Mouse (Mus musculus) hindbrain, embryonic 14.5 days (tissue): ENCODE data around the gene Vwce. TPM values are rescaled to one million over a fixed set of nuclear protein-coding genes. Genes with fewer than 3 reads are reported as not detected.
A peak's percentile ranks its signal among the peaks of the same experiment; 100 is the strongest.

Experiments used
- ATAC-seq: fragments of 200-750 bp; cut with Nextera tagmentation; 2 replicates; pipeline ENCODE4 v1.8.0; 2017; ENCODE audit warnings: moderate number of reproducible peaks, mild to moderate bottlenecking, moderate TSS enrichment, moderate library complexity; ENCODE audit not compliant: low FRiP score
- DNase-seq: peaks from one replicate; pipeline ENCODE4 v3.0.0-alpha.2; 2015; ENCODE audit warnings: low spot score
- H3K27ac ChIP-seq: fragments of 300-500 bp; sonication (generic); 2 replicates; pipeline ENCODE4 v1.5.1; 2014; ENCODE audit warnings: mild to moderate bottlenecking, moderate library complexity
- H3K27me3 ChIP-seq: fragments of 300-500 bp; sonication (generic); 2 replicates; pipeline ENCODE4 v1.6.1; 2014; ENCODE audit warnings: mild to moderate bottlenecking, low read length, mixed read lengths; ENCODE audit not compliant: control insufficient read depth, insufficient read depth
- H3K36me3 ChIP-seq: fragments of 300-500 bp; sonication (generic); replicated peaks from 2 replicates; pipeline ENCODE4 v1.6.1; 2014; ENCODE audit not compliant: control insufficient read depth, insufficient read depth
- H3K4me1 ChIP-seq: fragments of 300-500 bp; sonication (generic); replicated peaks from 2 replicates; pipeline ENCODE4 v1.6.1; 2014; ENCODE audit warnings: antibody characterized with exemption, low read length, mixed read lengths; ENCODE audit not compliant: control insufficient read depth, insufficient read depth
- H3K4me2 ChIP-seq: fragments of 300-500 bp; sonication (generic); replicated peaks from 2 replicates; pipeline ENCODE4 v1.6.1; 2014; ENCODE audit warnings: mild to moderate bottlenecking, moderate library complexity
- H3K4me3 ChIP-seq: fragments of 300-500 bp; sonication (generic); replicated peaks from 2 replicates; pipeline ENCODE4 v1.5.1; 2014; ENCODE audit warnings: mild to moderate bottlenecking, low read length
- H3K9ac ChIP-seq: fragments of 300-500 bp; sonication (generic); 2 replicates; pipeline ENCODE4 v1.6.1; 2014
- H3K9me3 ChIP-seq: fragments of 300-500 bp; sonication (generic); 2 replicates; pipeline ENCODE4 v1.6.1; 2016; ENCODE audit warnings: low read length; ENCODE audit not compliant: control insufficient read depth
- WGBS: fragments of 180-500 bp; shearing (Covaris S2); extraction: QIAGEN DNeasy Blood & Tissue Kit; methylation state at CpG from one replicate; pipeline ENCODE4 v1.1.7; 2014; 5-methylcytosine and 5-hydroxymethylcytosine counted together
- polyA plus RNA-seq: library from polyadenylated mRNA; unstranded; fragments of >200 nt; fragmentation: Nextera tagmentation; extraction: Ambion mirVana; gene quantifications from 2 replicates; pipeline ENCODE4 v1.2.1, GENCODE M21; 2014

Gene Vwce
- polyA plus RNA-seq, 1 experiment from 2014 or later, result 1.1 TPM

DNA sequence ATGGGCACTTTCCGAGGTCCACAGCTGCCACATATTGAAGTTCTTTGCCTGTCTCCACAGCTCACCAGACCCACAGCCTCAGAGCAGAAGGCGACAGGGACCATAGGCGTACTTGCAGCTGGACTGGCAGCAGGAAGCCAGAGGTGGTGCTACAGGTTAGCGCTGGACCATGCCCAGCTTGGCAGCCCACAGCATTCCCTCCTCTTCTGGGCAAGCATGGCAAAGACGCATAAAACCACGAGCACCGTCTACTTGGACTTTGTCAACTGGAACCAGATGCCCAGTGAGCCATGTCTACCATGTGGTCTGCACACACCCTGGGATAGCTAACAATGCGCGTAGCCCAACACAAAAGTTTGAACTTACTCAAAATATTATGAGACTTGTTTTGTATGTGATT, 51.1 kb downstream of the Vwce start:
- Histone ChIP-seq H3K4me1 (peaks cover 17% of the 10 kb centered on the region), H3K4me3 (no peak overlapping the region), H3K4me2 (no peak overlapping the region), H3K9me3 (no peaks in the 10 kb centered on the region), H3K27me3 (no peaks in the 10 kb centered on the region), H3K27ac (no peak overlapping the region), H3K36me3 (no peaks in the 10 kb centered on the region), H3K9ac (no peak overlapping the region)
- ATAC-seq, result no peak
- DNase-seq, result no peak
- 87% methylated on average over 9 of the region's 9 CpGs for WGBS

DNA sequence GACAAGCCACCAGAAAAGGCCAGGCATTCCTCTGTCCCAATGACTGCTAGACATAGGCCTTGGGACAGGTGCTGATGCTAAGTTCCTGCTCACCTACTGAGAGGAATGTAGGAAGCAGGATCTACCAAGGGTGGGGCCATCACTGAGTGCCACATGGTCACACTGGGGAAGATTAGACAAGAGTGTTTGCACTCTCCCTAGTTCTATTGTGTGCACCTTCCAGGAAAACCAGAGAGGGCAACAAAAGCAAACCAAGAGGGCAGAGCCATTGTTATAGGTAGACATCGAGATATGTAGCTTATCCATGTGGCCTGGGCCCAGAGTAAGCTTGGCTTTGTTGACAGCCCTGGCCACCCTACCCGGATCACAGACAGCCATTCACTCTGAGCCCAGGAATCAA, 51.7 kb downstream of the Vwce start:
- H3K4me1 ChIP-seq, result peaks cover 23% of the 10 kb centered on the region
- DNase-seq (no peak), ATAC-seq (no peak)
- no peaks in the 10 kb centered on the region for H3K36me3 ChIP-seq
- no peak overlapping the region for H3K4me3 ChIP-seq
- no peak overlapping the region for H3K27ac ChIP-seq
- H3K4me2 ChIP-seq, result no peak overlapping the region
- H3K9me3 ChIP-seq, result no peaks in the 10 kb centered on the region
- 84% methylated on average over 2 of the region's 2 CpGs for WGBS
- H3K27me3 ChIP-seq, result no peaks in the 10 kb centered on the region
- H3K9ac ChIP-seq, result no peak overlapping the region

DNA sequence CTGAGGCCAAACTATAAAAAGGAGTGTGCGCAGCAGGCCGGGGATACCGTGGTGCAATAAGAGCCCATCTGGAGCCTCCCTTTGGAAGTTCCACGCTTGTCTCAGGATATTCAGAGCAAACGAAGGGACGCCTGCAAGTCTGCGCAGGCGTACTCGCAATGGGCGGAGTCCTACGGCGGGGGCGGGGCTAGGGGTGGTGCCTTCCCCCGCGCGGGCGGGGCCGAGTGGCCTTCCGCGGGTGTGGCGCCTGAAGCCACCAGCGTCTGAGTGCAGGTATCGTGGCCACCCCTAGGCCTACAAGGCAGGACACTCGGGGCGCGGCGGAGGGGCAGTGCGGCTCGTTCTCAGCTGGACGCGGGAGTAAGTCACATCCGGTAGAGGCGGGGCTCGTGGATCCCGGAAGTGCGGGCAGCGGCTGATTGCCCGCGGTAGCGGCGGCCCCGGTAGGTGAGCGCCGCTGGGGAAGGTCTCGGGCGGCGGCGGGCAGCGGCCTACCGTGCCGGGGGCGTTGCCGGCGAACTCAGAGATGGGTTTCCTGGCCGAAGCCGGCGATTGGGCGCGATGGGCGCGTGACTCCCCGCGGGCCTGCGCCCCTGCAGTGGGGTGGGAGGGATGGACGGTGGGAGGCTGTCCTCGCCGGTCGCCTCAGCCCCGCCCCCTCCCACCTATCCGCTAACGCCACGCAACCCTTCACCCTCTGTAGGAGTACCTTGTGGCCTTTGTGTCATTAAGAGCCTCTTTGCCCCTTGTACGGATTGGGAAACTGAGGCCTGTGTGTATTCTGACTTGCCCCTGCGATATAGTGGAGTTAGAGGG, 54.7 kb downstream of the Vwce start, which contains the start of gene Vps37c:
Vps37c (plus strand) TSS at position 199 of the 816 bp plus-strand sequence.
- Histone ChIP-seq H3K9ac (peak within 1 kb of the TSS; percentile 83), H3K4me2 (peak within 1 kb of the TSS; percentile 80), H3K27ac (peak within 1 kb of the TSS; percentile 96), H3K27me3 (no peaks in the 10 kb centered on the region), H3K9me3 (no peaks in the 10 kb centered on the region), H3K4me3 (peak within 1 kb of the TSS; percentile 69), H3K36me3 (no peaks in the 10 kb centered on the region), H3K4me1 (peaks cover 27% of the 10 kb centered on the region)
- DNase-seq (peak; percentile 95), ATAC-seq (peak; percentile 90)
- under 1% methylated on average over 73 of the region's 74 CpGs for WGBS

DNA sequence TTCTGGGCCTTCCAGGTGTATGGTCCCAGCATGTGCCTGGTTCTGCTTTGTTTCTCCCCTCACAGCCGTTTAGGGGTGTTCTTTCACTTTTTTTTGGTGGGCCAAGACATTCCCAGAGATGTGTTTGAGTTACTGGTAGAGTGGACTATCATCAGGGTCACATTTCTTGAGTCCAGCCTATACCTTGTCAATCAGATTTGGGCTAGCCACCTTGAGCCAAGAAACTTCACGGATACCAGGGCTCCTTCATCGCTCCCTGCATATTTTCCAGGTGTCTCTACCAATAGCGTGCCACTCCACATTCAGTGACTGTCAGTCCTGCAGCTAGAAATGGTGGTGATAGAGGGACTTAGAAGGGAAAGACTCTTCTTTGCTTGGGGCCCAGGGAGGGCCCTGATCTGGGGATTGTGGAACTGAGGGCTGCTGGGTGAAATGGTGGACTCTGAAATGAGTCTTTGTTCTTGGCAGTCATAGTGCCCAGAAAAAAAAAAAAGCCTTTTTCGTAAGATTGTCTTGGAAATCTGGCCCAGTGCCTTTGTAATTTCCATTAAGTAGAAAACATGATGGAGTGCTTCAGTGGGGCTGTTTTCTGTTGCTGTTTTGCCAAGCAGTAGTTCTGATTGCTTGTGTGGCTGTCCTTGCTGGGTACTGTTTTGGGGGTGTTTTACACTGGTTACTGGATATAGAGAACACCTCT, 55.6 kb downstream of the Vwce start:
- no peaks in the 10 kb centered on the region for H3K9me3 ChIP-seq
- H3K36me3 ChIP-seq, result no peaks in the 10 kb centered on the region
- peak overlapping the region; percentile 80 for H3K4me2 ChIP-seq
- no peaks in the 10 kb centered on the region for H3K27me3 ChIP-seq
- ATAC-seq, result no peak
- H3K27ac ChIP-seq, result peak overlapping the region; percentile 96
- peak overlapping the region; percentile 83 for H3K9ac ChIP-seq
- 40% methylated on average over 5 of the region's 5 CpGs for WGBS
- peak overlapping the region; percentile 69 for H3K4me3 ChIP-seq
- peak; percentile 62 for DNase-seq
- peaks cover 27% of the 10 kb centered on the region for H3K4me1 ChIP-seq

DNA sequence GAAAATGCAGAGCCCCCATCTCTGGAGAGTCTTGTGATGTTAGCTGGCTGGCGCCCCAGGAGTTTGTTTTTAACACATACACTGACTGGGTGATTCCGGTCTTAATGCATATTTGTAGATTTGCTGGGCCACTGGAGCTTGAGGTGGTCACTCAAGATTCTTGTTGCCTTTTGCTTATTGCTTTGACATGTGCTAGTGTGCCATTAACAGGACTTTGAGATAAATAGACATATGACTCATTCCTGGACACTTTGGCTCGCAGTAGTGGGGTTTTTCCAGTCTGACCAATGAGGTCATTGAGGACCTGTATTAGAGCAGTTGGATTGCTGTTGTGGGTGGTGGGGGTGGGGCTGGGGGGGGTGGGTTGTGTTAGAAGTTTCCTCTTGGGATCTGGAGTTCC, 56.3 kb downstream of the Vwce start:
- no peaks in the 10 kb centered on the region for H3K9me3 ChIP-seq
- 80% methylated on average over 3 of the region's 3 CpGs for WGBS
- ATAC-seq, result no peak
- no peak for DNase-seq
- H3K36me3 ChIP-seq, result no peaks in the 10 kb centered on the region
- H3K9ac ChIP-seq, result peak overlapping the region; percentile 83
- peak overlapping the region; percentile 80 for H3K4me2 ChIP-seq
- peak overlapping the region; percentile 69; the same call in 1 of the 2 replicates for H3K4me3 ChIP-seq
- H3K27me3 ChIP-seq, result no peaks in the 10 kb centered on the region
- peaks cover 31% of the 10 kb centered on the region for H3K4me1 ChIP-seq
- peak overlapping the region; percentile 96 for H3K27ac ChIP-seq

DNA sequence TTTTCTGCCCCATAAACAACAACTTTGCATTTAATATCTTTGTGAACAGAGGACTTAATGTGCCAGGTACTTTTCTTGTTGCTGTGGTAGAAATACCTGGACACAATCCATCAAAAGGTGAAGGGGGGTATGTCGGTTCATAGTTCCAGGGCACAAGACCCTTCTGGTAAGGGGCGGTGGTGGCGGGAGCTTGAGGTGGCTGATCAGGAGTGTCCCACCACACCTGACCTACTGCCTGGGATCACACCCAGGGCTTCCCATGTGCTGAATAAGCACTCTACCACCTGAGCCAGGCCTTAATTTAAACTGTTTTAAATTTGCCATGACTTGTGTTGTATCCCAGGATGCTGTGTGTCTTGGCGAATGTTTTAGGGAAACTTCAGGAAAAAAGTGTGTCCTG, 57.1 kb downstream of the Vwce start:
- 89% methylated on average over 4 of the region's 4 CpGs for WGBS
- Histone ChIP-seq H3K4me1 (peaks cover 38% of the 10 kb centered on the region), H3K36me3 (no peaks in the 10 kb centered on the region), H3K9me3 (no peaks in the 10 kb centered on the region), H3K9ac (no peak overlapping the region), H3K4me3 (no peak overlapping the region), H3K4me2 (no peak overlapping the region), H3K27me3 (no peaks in the 10 kb centered on the region), H3K27ac (no peak overlapping the region)
- DNase-seq (no peak), ATAC-seq (no peak)

DNA sequence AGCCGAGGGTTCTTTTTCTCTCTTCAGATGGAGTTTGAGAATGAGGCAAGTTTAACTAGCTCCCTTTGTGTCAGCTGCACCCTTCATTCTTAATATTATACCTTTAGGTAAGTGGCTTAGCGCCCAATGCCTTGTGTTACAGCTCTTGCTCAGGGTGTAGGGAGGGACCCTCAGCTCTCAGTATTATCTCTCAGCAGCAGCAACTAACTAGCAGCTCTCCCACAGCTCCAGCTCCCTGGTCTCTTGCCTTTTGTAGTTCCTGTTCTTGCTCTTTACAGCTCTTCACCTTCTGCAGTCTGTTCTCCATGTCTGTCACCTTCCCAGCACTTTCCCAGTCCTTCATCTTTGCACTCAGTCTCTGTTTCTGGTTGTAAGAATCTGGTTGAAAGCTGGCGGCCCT, 57.6 kb downstream of the Vwce start:
- no peak overlapping the region for H3K27ac ChIP-seq
- peaks cover 44% of the 10 kb centered on the region for H3K4me1 ChIP-seq
- no peaks in the 10 kb centered on the region for H3K36me3 ChIP-seq
- H3K4me3 ChIP-seq, result no peak overlapping the region
- 0 out of 2 replicates have a peak overlapping the region, but pooled peaks have one; percentile 12 for H3K9ac ChIP-seq
- no peaks in the 10 kb centered on the region for H3K27me3 ChIP-seq
- no peak for ATAC-seq
- WGBS, result 86% methylated on average over 3 of the region's 3 CpGs
- H3K4me2 ChIP-seq, result no peak overlapping the region
- no peaks in the 10 kb centered on the region for H3K9me3 ChIP-seq
- no peak for DNase-seq

DNA sequence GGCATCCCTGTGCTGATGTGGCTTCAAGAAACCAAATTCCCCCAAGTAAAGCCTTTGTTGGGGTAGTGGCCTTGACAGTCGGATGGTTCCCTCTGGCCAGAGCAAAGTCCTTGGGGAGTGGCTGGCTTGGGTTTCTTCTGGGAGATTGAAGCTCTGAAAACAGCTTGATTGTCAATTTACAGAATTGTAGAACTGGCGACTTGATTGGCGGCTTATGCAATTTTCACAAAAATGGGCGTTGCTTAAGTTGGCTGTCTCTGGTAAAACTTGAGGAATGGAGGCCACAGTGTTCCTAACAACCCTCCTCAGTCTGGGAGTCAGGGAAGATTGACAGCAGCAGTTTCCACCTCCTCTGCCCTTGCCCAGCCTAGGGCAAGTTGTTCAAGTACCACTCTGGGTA, 58.3 kb downstream of the Vwce start:
- Histone ChIP-seq H3K9ac (no peak overlapping the region), H3K27me3 (no peaks in the 10 kb centered on the region), H3K4me1 (peaks cover 50% of the 10 kb centered on the region), H3K36me3 (no peaks in the 10 kb centered on the region), H3K27ac (no peak overlapping the region), H3K9me3 (no peaks in the 10 kb centered on the region), H3K4me2 (no peak overlapping the region), H3K4me3 (no peak overlapping the region)
- no peak for ATAC-seq
- 89% methylated on average over 4 of the region's 4 CpGs for WGBS
- DNase-seq, result no peak

DNA sequence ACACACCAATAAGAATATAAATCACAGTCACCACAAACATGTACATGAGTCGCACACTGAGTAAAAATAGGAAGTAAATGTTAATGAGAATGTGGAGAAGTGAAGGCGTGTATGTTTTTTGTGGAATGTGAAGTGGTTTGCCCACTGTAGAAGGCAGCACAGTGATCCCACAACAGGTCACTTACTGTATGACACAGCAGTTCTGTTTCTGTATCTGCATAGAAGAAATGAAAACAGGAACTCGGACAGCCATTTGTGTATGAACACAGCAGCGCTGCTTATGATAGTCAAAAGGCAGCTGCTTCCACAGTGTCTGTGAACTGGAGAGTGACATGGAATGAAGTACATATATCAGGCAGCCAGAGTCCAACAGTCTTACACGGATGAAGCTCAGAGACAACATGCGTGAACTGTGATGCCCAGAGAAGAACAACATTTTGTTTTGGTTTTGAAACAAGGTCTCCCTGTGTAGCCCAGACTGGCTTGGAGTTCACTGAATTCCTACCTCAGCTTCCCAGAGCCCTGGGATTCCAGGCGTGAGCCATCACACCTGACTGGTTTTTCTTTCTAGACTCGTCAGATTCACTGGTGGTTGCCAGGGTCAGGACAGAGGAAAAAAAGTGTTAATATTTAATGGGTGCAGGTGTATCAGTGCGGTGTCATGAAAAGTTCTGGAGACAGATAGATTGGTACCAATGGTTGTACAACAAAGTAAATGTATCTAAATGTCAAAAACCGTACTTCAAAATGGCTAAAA, 60.1 kb downstream of the Vwce start:
- Histone ChIP-seq H3K27ac (no peak overlapping the region), H3K9me3 (no peaks in the 10 kb centered on the region), H3K4me1 (peaks cover 59% of the 10 kb centered on the region), H3K27me3 (no peaks in the 10 kb centered on the region), H3K4me3 (no peak overlapping the region), H3K9ac (no peak overlapping the region), H3K36me3 (no peaks in the 10 kb centered on the region), H3K4me2 (no peak overlapping the region)
- 84% methylated on average over 10 of the region's 10 CpGs for WGBS
- no peak for ATAC-seq
- DNase-seq, result no peak
